Mouse (Mus musculus) C2C12 (cell line): ENCODE measurements around the gene Efcab5. TPM values are rescaled to one million over a fixed set of nuclear protein-coding genes. Genes with fewer than 3 reads are reported as not detected.

Experiments used
- H3K27me3 ChIP-seq: one replicate; pipeline ENCODE4 v1.6.1; 2011; ENCODE audit not compliant: control insufficient read depth, insufficient read depth, insufficient read length
- H3K36me3 ChIP-seq: one replicate; pipeline ENCODE4 v1.6.1; 2011; ENCODE audit not compliant: control insufficient read depth, insufficient read depth
- H3K4me3 ChIP-seq: one replicate; pipeline ENCODE4 v1.5.1; 2011; ENCODE audit warnings: mild to moderate bottlenecking, control low read depth; ENCODE audit not compliant: poor library complexity, insufficient read depth, severe bottlenecking
- H3K79me2 ChIP-seq: one replicate; pipeline ENCODE4 v1.6.1; 2011; ENCODE audit not compliant: control insufficient read depth, insufficient read depth
- H3K79me3 ChIP-seq: one replicate; pipeline ENCODE4 v1.6.1; 2011; ENCODE audit warnings: low read depth, control low read depth
- H3ac ChIP-seq: one replicate; pipeline ENCODE3; 2011; ENCODE audit warnings: low read depth; ENCODE audit not compliant: control insufficient read depth, insufficient read length
- CEBPB ChIP-seq: IDR thresholded peaks from one replicate; pipeline ENCODE4 v1.6.1; 2011; ENCODE audit warnings: low read depth, mild to moderate bottlenecking, control low read depth, moderate library complexity
- CTCF ChIP-seq: IDR thresholded peaks from one replicate; pipeline ENCODE4 v1.5.1; 2011; ENCODE audit not compliant: control insufficient read depth, insufficient read depth, insufficient read length
- FOSL1 ChIP-seq: IDR thresholded peaks from one replicate; pipeline ENCODE4 v1.8.0; 2011; ENCODE audit warnings: mild to moderate bottlenecking, low read length; ENCODE audit not compliant: poor library complexity, insufficient read depth, severe bottlenecking
- MAX ChIP-seq: IDR thresholded peaks from one replicate; pipeline ENCODE4 v1.6.1; 2011; ENCODE audit warnings: mild to moderate bottlenecking, control low read depth
- MYOD1 ChIP-seq: IDR thresholded peaks from one replicate; pipeline ENCODE4 v1.6.1; 2011; ENCODE audit warnings: low read depth; ENCODE audit not compliant: control insufficient read depth, insufficient read length
- MYOG ChIP-seq: IDR thresholded peaks from one replicate; pipeline ENCODE4 v1.6.1; 2011; ENCODE audit not compliant: control insufficient read depth, insufficient read length; ENCODE audit errors: extremely low read depth
- USF1 ChIP-seq: IDR thresholded peaks from one replicate; pipeline ENCODE4 v1.6.1; 2011; ENCODE audit warnings: low read depth, mild to moderate bottlenecking, control low read depth, moderate library complexity
- long read RNA-seq, 2 experiments: library from polyadenylated mRNA; unstranded; transcript quantifications; one replicate each; pipeline ENCODE4 v2.0.0; 2019 to 2020
- polyA plus RNA-seq: library from polyadenylated mRNA; unstranded; fragments of >200 nt; fragmentation: generic; extraction: Trizol; gene quantifications from one replicate; pipeline ENCODE4 v1.2.1, GENCODE M21; 2012; ENCODE audit warnings: missing spikeins

Efcab5 gene
- 0.05 TPM for polyA plus RNA-seq
- long read RNA-seq, experiment 1, result 0 reads
- long read RNA-seq, experiment 2, result 0 reads

- H3K27me3 ChIP-seq, result no peaks in the 10 kb centered on the region
- H3K4me3 ChIP-seq, result no peak within 1 kb of the TSS
- H3K79me3 ChIP-seq, result no peaks in the 10 kb centered on the region
- TF ChIP-seq CEBPB, result no peak
- no peak for TF ChIP-seq MYOG
- TF ChIP-seq MAX, result no peak
- TF ChIP-seq CTCF, result no peak
- TF ChIP-seq FOSL1, result no peak
- no peak for TF ChIP-seq MYOD1
- no peaks in the 10 kb centered on the region for H3K79me2 ChIP-seq
- no peaks in the 10 kb centered on the region for H3K36me3 ChIP-seq
- no peak within 1 kb of the TSS for H3ac ChIP-seq
Measured at GRCm38 (mm10) chr11:77188868-77189267, at the start of gene Efcab5. Efcab5 (minus strand) TSS chr11:77188968.

- no peaks in the 10 kb centered on the region for H3K27me3 ChIP-seq
Measured at GRCm38 (mm10) chr11:77235267-77235666, 46.5 kb upstream of the Efcab5 start.

GRCm38 (mm10) chr11:77231514-77231913, 42.7 kb upstream of the Efcab5 start:
- H3K36me3 ChIP-seq, result peaks cover 6% of the 10 kb centered on the region
- no peaks in the 10 kb centered on the region for H3K27me3 ChIP-seq
- peaks cover 38% of the 10 kb centered on the region for H3K79me2 ChIP-seq
- no peak overlapping the region for H3ac ChIP-seq
- H3K79me3 ChIP-seq, result peaks cover 9% of the 10 kb centered on the region
- H3K4me3 ChIP-seq, result no peak overlapping the region
- TF ChIP-seq MYOG (no peak), MAX (no peak), CTCF (no peak), MYOD1 (no peak), CEBPB (no peak), FOSL1 (no peak), USF1 (no peak)

More at GRCm38 (mm10) chr11:77235267-77235666, 46.5 kb upstream of the Efcab5 start:
- H3K36me3 ChIP-seq, result peaks cover 6% of the 10 kb centered on the region
- TF ChIP-seq MAX (no peak), CTCF (no peak), FOSL1 (no peak), CEBPB (no peak), USF1 (no peak), MYOG (no peak), MYOD1 (no peak)
- H3ac ChIP-seq, result no peak overlapping the region
- H3K4me3 ChIP-seq, result no peak overlapping the region
- peaks cover 49% of the 10 kb centered on the region for H3K79me2 ChIP-seq
- peaks cover 9% of the 10 kb centered on the region for H3K79me3 ChIP-seq

- Histone ChIP-seq H3K27me3 (no peaks in the 10 kb centered on the region), H3K4me3 (no peak overlapping the region), H3K79me2 (peaks cover 37% of the 10 kb centered on the region), H3ac (no peak overlapping the region), H3K79me3 (peaks cover 6% of the 10 kb centered on the region), H3K36me3 (no peaks in the 10 kb centered on the region)
- TF ChIP-seq MYOG (no peak), CTCF (no peak), MYOD1 (no peak), MAX (no peak), CEBPB (peak; percentile 72), USF1 (no peak), FOSL1 (no peak)
Measured at GRCm38 (mm10) chr11:77230765-77231164, 42.0 kb upstream of the Efcab5 start.

GRCm38 (mm10) chr11:77216761-77217130, 28.0 kb upstream of the Efcab5 start:
- TF ChIP-seq CTCF (no peak), FOSL1 (peak; percentile 9)

GRCm38 (mm10) chr11:77215951-77216760, 27.4 kb upstream of the Efcab5 start, which contains the start of gene Ssh2:
Ssh2 (plus strand) TSS chr11:77216287.
- Histone ChIP-seq H3K27me3 (no peaks in the 10 kb centered on the region), H3ac (peak within 1 kb of the TSS; percentile 85), H3K79me2 (peaks cover 49% of the 10 kb centered on the region), H3K36me3 (no peaks in the 10 kb centered on the region), H3K79me3 (peaks cover 38% of the 10 kb centered on the region), H3K4me3 (peak within 1 kb of the TSS; percentile 77)
- peak; percentile 44 for TF ChIP-seq MAX
- no peak for TF ChIP-seq USF1

More at GRCm38 (mm10) chr11:77216761-77217130, 28.0 kb upstream of the Efcab5 start:
- Histone ChIP-seq H3K27me3 (no peaks in the 10 kb centered on the region), H3K36me3 (no peaks in the 10 kb centered on the region), H3K79me2 (peaks cover 55% of the 10 kb centered on the region), H3K4me3 (peak overlapping the region; percentile 77), H3K79me3 (peaks cover 38% of the 10 kb centered on the region), H3ac (peak overlapping the region; percentile 85)
